Mouse (Mus musculus) liver, adult (tissue): Measurements from ENCODE around the gene Nab1.

ENCODE experiments used
- GATA4 ChIP-seq: IDR thresholded peaks from 2 replicates; pipeline ENCODE4 v1.6.1; 2014; ENCODE audit warnings: mild to moderate bottlenecking, low read length; ENCODE audit not compliant: insufficient replicate concordance

Gene Nab1

DNA sequence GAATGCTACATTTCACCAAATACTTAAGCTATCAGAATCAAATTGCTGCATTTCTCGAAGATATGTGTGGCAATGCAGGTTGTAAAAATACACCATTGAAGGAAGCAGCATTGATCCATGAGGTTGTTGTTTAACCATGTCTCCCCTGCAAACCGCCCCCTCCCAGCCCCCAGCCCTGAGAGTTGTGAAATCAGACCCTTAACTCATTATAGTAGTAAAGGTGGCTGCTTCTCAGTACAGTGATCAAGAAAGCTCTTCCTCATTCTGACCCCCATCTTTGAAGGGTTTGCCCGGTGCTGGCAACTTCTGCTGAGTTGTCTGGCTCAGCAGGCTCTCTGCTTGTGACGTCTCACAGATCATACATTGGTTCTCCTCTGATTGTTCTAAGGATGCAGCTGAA lies 66.4 kb downstream of the Nab1 start:
- TF ChIP-seq GATA4, result no peak

DNA sequence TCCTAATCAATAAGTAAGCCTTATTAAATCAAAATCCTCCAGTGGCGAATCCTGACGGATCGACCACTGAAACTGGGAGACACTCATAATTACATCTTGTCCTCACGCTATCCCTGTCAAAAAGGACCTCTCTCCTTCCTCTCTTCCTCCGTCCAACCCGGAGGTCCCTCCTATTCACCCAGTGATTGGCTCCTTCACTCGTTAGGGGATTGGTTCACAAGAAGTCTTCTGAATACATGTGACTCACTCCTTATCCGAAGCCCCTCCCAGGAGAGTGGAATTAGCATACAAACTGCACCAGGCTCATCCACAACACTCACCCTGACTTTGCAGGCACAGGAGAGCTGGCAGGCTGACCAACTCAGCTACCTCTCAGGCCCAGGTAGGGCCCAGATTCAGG lies 68.7 kb downstream of the Nab1 start:
- no peak for TF ChIP-seq GATA4

DNA sequence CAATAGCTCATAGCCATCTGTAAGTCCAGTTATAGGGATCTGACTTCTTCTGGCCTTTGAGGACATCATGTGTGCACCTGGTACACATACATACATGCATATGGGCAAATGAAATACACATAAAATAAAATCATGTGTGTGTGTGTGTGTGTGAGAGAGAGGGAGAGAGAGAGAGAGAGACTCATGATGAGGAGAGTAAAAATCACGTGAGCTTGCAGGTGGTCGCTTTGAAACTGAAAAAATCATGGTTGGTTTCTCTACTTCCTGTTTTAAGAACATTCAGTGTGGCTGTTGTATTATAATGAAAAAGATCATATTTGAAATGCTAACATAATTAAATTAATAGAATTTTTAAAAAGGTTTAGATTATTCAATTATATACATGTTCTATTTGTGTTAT lies 69.9 kb downstream of the Nab1 start:
- no peak for TF ChIP-seq GATA4

DNA sequence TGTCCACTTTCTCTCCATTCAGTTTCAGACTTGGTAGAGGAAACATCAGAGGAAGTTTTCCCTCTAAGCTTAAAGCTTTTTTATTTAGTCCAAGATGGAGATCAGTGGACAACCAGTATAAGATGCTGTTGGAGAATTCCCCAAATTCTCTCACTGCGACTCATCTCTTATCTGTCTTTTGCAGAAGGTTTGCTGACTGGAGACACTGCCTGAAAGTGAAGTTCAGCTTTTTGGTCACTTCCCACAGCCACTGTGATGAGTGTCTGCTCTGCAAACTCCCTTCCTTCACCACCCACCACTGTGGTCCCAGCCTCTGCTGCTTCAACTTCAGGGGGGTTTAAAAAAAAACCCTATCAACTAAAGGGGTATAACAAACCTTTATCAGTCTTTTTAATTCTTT lies 70.4 kb downstream of the Nab1 start:
- TF ChIP-seq GATA4, result no peak

DNA sequence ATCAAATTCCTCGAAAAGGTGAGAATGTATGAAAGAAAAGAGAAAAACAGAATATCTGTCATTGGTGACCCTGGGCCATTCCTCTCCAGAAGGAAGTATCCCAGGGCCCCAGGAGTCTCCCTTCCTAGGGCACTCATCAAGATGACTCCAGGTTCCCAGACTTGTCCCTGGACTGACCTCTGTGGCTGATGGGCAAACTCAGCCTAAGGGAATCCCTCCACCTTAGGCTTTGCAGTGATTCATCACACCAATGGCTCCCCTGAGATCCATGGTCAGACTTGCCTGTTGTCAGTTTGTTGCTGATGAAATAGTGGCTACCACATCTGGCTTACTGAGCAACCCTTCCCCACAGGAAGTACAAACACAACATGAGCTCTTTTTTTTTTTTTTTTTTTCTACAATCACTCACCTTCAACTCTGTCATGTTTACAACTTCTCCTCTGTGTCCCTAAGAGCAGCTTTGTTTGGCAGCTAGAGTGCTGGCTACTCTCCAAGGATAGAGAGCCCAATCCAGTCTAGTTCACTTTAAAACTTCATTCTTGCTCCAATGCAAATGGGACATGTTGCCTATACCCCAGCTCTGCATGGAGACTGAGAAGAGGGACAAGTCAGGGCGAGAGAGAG lies 72.5 kb downstream of the Nab1 start:
- no peak for TF ChIP-seq GATA4

DNA sequence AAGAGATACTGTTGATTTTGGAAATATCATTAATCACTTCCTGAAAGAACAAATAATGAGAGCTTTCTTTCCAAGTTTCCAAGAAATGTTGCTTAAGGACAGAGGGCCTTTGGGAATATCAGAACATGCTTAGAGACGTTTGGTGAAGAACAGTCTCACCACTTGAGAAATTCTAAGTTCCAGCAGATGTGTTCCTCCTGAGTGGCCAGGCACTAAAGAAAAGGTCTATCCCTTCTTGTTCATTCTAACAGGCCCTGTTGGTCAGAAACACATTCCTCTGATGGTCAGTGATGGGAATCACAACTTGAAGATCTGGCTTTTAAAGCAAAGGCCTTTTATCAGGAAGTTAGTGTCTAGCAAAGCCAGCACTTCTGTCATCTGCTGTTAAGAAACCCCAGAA lies 76.6 kb downstream of the Nab1 start:
- no peak for TF ChIP-seq GATA4

DNA sequence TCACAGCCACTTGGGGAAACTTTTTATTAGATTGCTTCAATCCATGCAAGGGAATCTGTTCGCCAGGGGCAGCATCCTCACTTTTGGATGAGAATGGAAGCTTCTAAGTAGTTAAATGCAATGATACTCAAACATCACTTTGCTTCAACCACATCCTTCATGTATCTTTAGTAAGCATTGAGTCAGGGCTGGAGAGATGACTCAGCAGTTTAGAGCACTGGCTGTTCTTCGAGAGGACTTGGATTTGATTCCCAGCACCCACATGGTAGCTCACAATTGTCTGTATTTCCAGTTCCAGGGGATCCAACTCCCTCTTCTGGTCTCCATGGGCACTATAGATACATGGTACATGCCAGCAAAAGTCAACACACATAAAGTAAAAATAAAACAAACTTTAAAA lies 77.4 kb downstream of the Nab1 start:
- TF ChIP-seq GATA4, result no peak

DNA sequence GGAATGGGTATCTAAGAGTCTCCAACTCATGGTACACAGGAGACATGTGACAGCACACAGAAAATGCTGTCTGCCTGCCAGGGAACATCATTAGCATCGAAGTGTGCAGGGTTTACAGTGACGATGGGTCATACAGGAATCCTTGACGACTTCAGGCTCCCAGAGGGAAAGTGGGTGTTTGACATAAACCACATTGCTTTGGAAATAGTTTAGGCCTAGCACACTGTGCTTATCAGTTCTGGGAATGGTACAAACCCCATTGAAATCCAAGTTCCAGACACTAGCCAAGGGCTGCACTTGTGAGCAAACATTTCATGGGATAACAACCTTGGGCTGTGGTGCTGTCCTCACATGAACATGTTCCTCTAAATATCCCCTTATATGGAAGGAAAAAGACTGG lies 78.3 kb downstream of the Nab1 start:
- no peak for TF ChIP-seq GATA4

DNA sequence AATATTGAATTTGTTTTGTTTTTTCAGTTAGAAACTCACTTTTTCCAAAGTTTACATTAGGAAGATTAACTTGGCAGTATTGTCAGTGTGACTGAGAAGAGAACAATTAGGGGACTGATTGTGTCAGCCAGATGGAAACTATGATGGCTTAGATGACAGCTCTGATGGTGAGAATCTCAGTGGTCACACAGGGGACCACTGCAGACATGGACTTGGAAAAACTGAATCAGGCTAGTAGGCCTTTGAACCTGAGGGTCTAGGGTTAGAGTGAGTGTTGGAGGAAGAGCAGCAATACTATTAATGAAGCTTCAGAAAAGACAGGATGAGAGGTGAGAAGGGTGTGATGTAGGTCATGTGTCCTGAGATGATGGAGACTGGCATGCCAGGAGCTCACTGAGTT lies 78.9 kb downstream of the Nab1 start:
- TF ChIP-seq GATA4, result no peak

DNA sequence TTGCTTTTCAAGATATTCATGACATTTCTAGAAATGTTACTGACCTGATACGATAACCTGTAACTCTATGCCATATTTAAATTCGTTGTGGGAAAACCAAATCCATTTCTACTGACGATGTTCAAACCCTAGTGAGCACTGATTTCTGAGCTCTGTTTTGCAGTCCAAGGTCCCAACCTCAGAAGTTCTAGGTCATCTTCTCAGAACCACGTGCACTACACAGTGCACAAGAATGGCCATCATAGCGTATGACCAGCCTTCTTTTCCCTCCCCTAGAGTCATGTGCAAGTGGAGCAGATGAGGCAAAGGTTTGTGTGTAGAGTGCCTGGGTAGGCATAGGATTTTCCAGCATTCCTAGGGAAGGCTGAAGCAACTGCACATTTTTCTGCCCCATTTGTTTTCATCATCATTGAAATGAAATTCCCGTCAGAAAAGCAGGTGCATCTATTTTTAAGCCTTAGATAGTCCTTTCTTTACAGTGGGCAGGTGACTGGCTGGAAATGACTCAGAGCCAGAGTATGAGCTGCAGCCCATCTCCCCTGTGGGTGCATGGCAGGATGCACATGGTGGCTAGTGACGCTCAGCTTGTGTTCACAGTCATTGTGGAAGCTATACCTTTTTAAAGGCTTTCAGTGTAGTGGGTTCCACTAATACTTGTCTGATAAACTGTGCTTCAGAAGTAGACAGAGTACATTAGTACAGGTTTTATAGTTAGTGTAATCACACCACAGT lies 81.2 kb downstream of the Nab1 start:
- TF ChIP-seq GATA4, result no peak
